Mouse (Mus musculus) midbrain, embryonic 11.5 days (tissue): ENCODE measurements at regions not wholly inside any gene's neighbourhood (a gene's known extent, or its start where the extent isn't known, plus 50 kb on each side); places are given as distances from the start of the nearest gene placed in this dataset.
"Not testable (repeated sequence)": the region's sequence is repeated elsewhere in the genome, so short reads cannot be mapped to it uniquely, and the experiment has no call there.

ENCODE experiments used
- ATAC-seq: fragments of 200-750 bp; cut with Nextera tagmentation; 2 replicates; pipeline ENCODE4 v1.8.0; 2017; ENCODE audit warnings: moderate TSS enrichment, moderate library complexity; ENCODE audit not compliant: low FRiP score
- DNase-seq: peaks from one replicate; pipeline ENCODE4 v3.0.0; 2015; ENCODE audit warnings: low spot score; ENCODE audit errors: missing footprints
- H3K27ac ChIP-seq: fragments of 300-500 bp; sonication (generic); 2 replicates; pipeline ENCODE4 v1.5.1; 2014; ENCODE audit warnings: low read depth, low read length
- H3K27me3 ChIP-seq: fragments of 300-500 bp; sonication (generic); 2 replicates; pipeline ENCODE4 v1.6.1; 2014; ENCODE audit warnings: mild to moderate bottlenecking, low read length, moderate library complexity, mixed read lengths; ENCODE audit not compliant: control insufficient read depth, insufficient read depth
- H3K36me3 ChIP-seq: fragments of 300-500 bp; sonication (generic); 2 replicates; pipeline ENCODE4 v1.6.1; 2014; ENCODE audit warnings: mild to moderate bottlenecking, low read length, moderate library complexity, mixed read lengths; ENCODE audit not compliant: control insufficient read depth, insufficient read depth
- H3K4me1 ChIP-seq: fragments of 300-500 bp; sonication (generic); 2 replicates; pipeline ENCODE4 v1.6.1; 2014; ENCODE audit warnings: low read length; ENCODE audit not compliant: control insufficient read depth, insufficient read depth
- H3K4me2 ChIP-seq: fragments of 300-500 bp; sonication (generic); 2 replicates; pipeline ENCODE4 v1.6.1; 2014; ENCODE audit warnings: mild to moderate bottlenecking, moderate library complexity
- H3K4me3 ChIP-seq: fragments of 300-500 bp; sonication (generic); 2 replicates; pipeline ENCODE4 v1.5.1; 2014; ENCODE audit warnings: low read depth, low read length
- H3K9ac ChIP-seq: fragments of 300-500 bp; sonication (generic); 2 replicates; pipeline ENCODE4 v1.6.1; 2014; ENCODE audit warnings: low read length
- H3K9me3 ChIP-seq: fragments of 300-500 bp; sonication (generic); 2 replicates; pipeline ENCODE4 v1.6.1; 2016; ENCODE audit warnings: low read length; ENCODE audit not compliant: control insufficient read depth
- WGBS: fragments of 180-500 bp; shearing (Covaris S2); extraction: QIAGEN DNeasy Blood & Tissue Kit; methylation state at CpG from one replicate; pipeline ENCODE4 v1.1.7; 2014; 5-methylcytosine and 5-hydroxymethylcytosine counted together

GRCm38 (mm10) chrX:103129347-103129746, 57.1 kb downstream of the Nap1l2 start:
- not testable (repeated sequence) for H3K9me3 ChIP-seq, H3K27ac ChIP-seq, H3K4me2 ChIP-seq, H3K9ac ChIP-seq, H3K4me1 ChIP-seq, DNase-seq, H3K27me3 ChIP-seq, H3K36me3 ChIP-seq, H3K4me3 ChIP-seq, ATAC-seq
- 75% methylated on average over 21 of the region's 21 CpGs for WGBS

- no peak overlapping the region for H3K27ac ChIP-seq
- no peaks in the 10 kb centered on the region for H3K36me3 ChIP-seq
- DNase-seq (peak; percentile 86), ATAC-seq (no peak; the same call in 1 of the 2 replicates)
- WGBS = 20% methylated on average over 1 of the region's 1 CpGs
- H3K27me3 ChIP-seq = no peaks in the 10 kb centered on the region; the same call in 1 of the 2 replicates
- no peaks in the 10 kb centered on the region for H3K4me1 ChIP-seq
- H3K9me3 ChIP-seq = no peaks in the 10 kb centered on the region
- H3K4me2 ChIP-seq = no peak overlapping the region
- H3K4me3 ChIP-seq = no peak overlapping the region
- H3K9ac ChIP-seq = no peak overlapping the region
These were observed 77.3 kb downstream of the Nap1l2 start for GRCm38 (mm10) chrX:103109181-103109580.

- H3K4me2 ChIP-seq, H3K36me3 ChIP-seq, H3K4me1 ChIP-seq, H3K27ac ChIP-seq, DNase-seq, H3K27me3 ChIP-seq, H3K9ac ChIP-seq, H3K4me3 ChIP-seq, H3K9me3 ChIP-seq: not testable (repeated sequence)
- peak; percentile 78 for ATAC-seq
- WGBS = 50% methylated on average over 2 of the region's 50 CpGs
These were observed 118.5 kb downstream of the Nap1l2 start for GRCm38 (mm10) chrX:103067730-103068621.

DNA sequence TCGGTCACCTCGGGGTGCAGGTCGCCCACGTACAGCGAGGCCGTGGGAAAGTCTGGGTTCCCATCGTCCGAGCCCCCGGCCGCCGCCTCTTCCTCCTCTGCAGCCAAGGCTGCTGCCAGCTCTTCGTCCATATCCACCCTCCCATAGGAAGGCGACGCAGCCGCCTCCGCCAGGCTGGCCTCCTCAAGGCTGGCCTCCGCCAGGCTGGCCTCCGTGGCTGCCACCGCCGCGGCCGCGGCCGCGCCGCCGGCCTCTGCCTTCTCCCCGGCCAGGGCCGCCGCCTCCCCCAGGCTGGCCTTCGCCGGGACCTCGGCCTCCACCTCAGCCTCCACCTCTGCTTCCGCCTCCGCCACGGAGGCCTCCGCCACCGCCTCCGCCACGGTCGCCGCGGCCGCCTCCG, 119.3 kb downstream of the Nap1l2 start:
- not testable (repeated sequence) for DNase-seq, H3K27ac ChIP-seq, H3K4me1 ChIP-seq, H3K4me2 ChIP-seq, H3K9me3 ChIP-seq, H3K4me3 ChIP-seq, H3K36me3 ChIP-seq, H3K9ac ChIP-seq, H3K27me3 ChIP-seq
- ATAC-seq = peak; percentile 60
- no CpG with 5 or more reads among the region's 45 CpGs for WGBS

GRCm38 (mm10) chrX:103026256-103027028, 98.3 kb downstream of the 1700018G05Rik start:
- Histone ChIP-seq H3K9ac (peak overlapping the region; percentile 38; the same call in 1 of the 2 replicates), H3K27ac (no peak overlapping the region; the same call in 1 of the 2 replicates)
- 14% methylated on average over 19 of the region's 22 CpGs for WGBS

GRCm38 (mm10) chrX:103025495-103025894, 97.3 kb downstream of the 1700018G05Rik start:
- not testable (repeated sequence) for H3K4me1 ChIP-seq, H3K27ac ChIP-seq, H3K9ac ChIP-seq, H3K27me3 ChIP-seq, ATAC-seq, H3K36me3 ChIP-seq, H3K4me3 ChIP-seq, H3K9me3 ChIP-seq
- WGBS = 12% methylated on average over 3 of the region's 3 CpGs
- DNase-seq = peak; percentile 86
- H3K4me2 ChIP-seq = peak overlapping the region; percentile 41; the same call in 1 of the 2 replicates

More at GRCm38 (mm10) chrX:103026256-103027028, 98.3 kb downstream of the 1700018G05Rik start:
- peak overlapping the region; percentile 33 for H3K4me3 ChIP-seq
- peak overlapping the region; percentile 41 for H3K4me2 ChIP-seq
- no peaks in the 10 kb centered on the region for H3K36me3 ChIP-seq
- peaks cover 5% of the 10 kb centered on the region for H3K27me3 ChIP-seq
- DNase-seq (peak; percentile 95), ATAC-seq (peak; percentile 90)
- no peaks in the 10 kb centered on the region for H3K4me1 ChIP-seq
- H3K9me3 ChIP-seq = no peaks in the 10 kb centered on the region

DNA sequence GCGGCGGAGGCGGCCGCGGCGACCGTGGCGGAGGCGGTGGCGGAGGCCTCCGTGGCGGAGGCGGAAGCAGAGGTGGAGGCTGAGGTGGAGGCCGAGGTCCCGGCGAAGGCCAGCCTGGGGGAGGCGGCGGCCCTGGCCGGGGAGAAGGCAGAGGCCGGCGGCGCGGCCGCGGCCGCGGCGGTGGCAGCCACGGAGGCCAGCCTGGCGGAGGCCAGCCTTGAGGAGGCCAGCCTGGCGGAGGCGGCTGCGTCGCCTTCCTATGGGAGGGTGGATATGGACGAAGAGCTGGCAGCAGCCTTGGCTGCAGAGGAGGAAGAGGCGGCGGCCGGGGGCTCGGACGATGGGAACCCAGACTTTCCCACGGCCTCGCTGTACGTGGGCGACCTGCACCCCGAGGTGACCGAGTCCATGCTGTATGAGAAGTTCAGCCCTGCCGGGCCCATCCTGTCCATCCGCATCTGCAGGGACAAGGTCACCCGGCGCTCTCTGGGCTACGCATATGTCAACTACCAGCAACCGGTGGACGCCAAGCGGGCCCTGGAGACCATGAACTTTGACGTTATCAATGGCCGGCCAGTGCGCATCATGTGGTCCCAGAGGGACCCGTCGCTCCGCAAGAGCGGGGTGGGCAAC, 85.4 kb downstream of the 1700018G05Rik start:
- not testable (repeated sequence) for H3K4me3 ChIP-seq, H3K4me1 ChIP-seq, H3K36me3 ChIP-seq, DNase-seq, H3K27ac ChIP-seq, H3K9ac ChIP-seq, H3K9me3 ChIP-seq, H3K4me2 ChIP-seq, H3K27me3 ChIP-seq
- WGBS = no CpG with 5 or more reads among the region's 61 CpGs
- peak; percentile 54 for ATAC-seq

DNA sequence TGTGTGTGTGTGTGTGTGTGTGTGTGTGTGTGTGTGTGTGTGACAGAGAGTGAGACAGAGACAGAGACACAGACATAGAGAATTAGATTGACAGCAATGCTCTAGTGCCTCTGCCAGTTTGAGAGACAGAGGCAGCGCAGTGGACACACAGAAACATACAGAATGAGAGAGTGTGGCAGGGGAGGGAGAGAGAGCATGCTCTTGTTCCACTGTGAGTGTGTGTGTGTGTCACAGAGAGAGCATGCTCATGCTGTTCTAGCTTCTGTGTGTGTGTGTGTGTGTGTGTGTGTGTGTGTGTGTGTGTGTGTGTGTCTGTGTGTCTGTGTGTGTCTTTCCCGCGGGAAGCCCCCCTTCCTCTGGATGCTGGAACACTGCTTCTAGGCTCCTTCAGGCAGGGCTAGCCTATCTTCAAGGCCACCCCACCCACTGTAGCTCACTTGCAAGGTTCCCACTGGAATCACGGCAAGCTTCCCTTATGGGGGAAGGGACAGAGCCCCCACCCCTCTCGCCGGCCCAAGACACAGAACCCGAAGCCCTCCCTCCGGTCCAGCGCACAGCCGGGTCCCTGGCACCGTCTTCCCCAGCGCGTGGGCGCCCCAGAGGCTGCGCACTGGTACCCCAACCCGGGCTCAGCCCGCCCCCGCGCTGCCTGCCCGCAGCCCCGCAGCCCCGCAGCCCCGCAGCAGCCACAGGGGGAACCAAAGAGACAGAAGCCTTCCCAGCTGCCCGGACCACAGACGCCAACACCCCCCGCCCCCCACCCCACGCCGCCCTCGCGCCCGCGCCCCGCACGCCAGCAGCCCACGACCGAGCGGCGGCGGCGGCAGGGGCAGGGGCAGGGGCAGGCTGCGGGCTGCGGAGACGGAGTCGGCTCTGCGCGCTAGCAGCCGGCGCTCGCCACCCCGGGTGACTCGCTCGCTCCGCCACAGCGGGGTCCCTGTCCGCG, 84.4 kb downstream of the 1700018G05Rik start:
- not testable (repeated sequence) for H3K36me3 ChIP-seq, H3K4me3 ChIP-seq, H3K27me3 ChIP-seq, H3K4me1 ChIP-seq, DNase-seq, H3K9me3 ChIP-seq, H3K4me2 ChIP-seq, H3K27ac ChIP-seq, H3K9ac ChIP-seq
- no CpG with 5 or more reads among the region's 56 CpGs for WGBS
- ATAC-seq = peak; percentile 82
